Mouse (Mus musculus) gastrocnemius, adult 18-20 months (tissue): Measurements from ENCODE around the gene Glb1l. TPM values are rescaled to one million over a fixed set of nuclear protein-coding genes. Genes with fewer than 3 reads are reported as not detected.
"Not testable (repeated sequence)": the region's sequence is repeated elsewhere in the genome, so short reads cannot be mapped to it uniquely, and the experiment has no call there.

Source experiments
- DNase-seq: peaks from one replicate; pipeline ENCODE4 v3.0.0; 2021; ENCODE audit warnings: low spot score
- long read RNA-seq, 2 experiments: library from polyadenylated mRNA; stranded (forward); transcript quantifications; one replicate each; pipeline ENCODE4 v2.0.0; 2021
- total RNA-seq, 2 experiments: library from RNA; stranded (reverse); gene quantifications; 2 replicates each; pipeline ENCODE4 v1.2.3; 2021

Glb1l gene
- total RNA-seq, result 1 to 10 TPM in 1 of 2 experiments, under 1 TPM in 1; 0.88 to 1.5 TPM
- long read RNA-seq, experiment 1, result 0 reads
- long read RNA-seq, experiment 2, partial matches to known transcripts, result 0 of 1 reads
- long read RNA-seq, experiment 2, other reads (novel, unspliced or antisense), result 1 of 1 reads

DNA sequence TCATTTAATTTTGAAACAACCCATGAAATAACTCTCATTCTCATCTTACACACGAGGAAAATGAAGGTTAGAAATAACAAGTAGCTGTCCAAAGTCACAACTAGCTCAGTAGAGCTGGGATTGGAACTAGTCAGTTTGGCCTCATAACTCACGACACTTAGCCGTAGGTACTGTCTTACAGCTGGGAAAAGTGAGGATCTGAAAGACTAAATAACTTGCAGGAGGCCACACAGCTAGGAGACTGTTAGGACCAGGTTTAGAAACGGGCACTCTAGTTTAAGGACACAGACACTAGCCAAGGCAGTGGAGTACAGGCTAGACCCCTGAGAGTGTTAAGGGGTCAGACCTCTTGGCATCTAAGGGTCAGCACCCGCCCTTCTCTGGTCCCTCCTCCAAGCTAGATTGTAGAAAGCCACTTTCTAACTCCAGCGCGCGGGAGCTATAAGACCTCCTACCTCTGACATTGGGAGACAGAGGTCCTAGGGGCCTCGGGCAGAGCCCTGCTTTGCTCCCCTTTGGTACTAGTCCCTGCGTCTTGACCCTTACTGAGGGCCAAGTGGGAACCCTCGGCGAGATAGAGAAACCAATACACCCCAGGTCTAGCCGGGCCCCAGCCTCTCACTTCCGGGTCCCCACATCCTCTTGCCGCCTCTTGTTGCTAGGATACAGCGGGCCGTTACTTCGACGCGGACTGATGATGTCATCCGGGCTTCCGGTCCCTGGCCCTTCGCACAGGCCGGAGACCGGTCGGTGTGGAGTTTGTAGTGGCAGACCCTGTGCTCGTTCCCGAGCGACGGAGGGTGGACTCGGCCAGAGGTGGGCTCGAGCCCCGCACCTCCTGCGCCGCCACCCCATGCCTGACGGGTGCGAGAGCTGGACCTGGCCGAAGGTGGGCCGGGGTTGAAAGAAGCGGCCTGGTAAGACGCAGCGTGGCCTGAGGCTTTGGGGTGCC, at the start of gene Glb1l, which contains the start of gene Stk16:
TSS of gene Glb1l (minus strand) at position 678 of the 952 bp plus-strand sequence.
TSS of gene Stk16 (plus strand) at position 703 of the 952 bp plus-strand sequence.
- peak; percentile 97 for DNase-seq

- DNase-seq, result no peak
Measured at GRCm38 (mm10) chr1:75255516-75256046, 45.0 kb upstream of the Glb1l start.

DNA sequence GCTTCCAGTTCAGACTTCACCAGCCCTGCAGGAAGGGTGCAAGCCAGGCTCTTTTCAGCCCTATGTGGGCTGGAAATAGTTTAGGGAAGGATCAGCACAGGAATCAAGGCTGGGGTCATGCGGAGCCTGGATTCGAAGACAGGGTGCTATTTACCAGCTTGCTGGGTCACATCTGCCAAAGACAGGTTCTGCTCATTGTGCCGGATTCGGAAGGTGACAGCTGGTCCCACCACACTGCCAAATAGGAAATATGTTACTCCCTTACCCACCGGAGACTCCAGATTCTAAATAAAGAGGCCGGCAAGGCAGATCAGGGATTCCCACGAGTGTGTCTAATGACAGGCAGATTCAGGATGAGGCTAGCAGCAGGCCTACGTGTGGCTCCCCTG, 44.0 kb upstream of the Glb1l start:
- DNase-seq, result no peak

DNA sequence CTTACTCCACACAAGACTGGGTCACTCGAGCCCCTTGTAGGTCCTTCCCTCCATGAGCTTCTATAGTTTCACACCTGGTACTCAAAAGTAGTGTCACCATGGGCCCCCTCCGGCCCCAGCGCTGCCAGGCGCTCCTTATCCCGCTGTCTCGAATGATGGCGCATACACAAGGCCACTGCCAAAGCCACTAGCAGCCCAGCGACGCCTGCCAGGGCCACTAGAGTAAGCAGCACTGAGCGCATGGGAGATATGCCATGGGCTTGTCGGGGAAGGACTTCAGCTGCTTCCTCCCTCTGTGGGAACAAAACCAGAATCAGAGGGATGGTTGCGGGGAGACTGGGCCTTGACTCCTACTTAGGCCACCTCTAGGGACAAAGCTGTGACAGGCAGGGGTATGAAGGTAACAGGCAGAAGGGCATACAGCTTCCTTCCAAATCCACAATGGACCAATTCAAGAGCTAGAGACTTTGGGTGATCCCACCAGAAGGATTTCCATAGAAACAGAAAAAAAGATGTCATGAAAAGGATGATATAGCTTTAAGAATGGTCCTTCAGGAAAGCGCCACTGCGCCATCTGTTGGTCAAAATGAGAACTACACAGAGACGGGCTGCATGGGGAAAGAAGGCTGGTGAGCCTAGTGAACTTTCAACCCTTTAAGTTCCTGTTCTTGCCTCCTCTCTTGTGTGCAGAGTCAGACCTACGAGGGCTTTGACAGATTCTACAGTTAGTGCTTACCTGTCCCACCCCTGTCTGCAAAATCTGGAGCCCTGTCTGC, 43.4 kb upstream of the Glb1l start:
- DNase-seq, result peak; percentile 84

DNA sequence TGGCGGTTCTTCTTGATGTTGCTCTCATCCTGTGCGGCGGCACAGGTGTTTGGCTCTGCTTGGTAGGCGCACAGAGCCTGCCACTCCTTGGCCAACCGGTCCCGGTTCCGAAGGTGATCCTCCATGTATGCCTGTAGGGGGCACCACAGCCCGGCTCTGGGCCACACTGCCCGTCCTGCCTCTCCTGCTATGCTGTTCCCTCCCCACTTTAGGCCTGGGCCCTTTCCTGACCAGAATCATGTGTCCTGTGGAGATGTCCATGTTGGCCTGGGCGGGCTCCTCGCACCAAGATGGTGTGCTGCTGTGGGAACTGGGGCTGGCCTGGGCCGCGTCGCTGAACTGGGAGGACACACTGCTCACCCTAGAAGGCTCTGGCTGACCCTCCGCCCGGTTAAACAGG, 42.4 kb upstream of the Glb1l start:
- DNase-seq, result no peak

DNA sequence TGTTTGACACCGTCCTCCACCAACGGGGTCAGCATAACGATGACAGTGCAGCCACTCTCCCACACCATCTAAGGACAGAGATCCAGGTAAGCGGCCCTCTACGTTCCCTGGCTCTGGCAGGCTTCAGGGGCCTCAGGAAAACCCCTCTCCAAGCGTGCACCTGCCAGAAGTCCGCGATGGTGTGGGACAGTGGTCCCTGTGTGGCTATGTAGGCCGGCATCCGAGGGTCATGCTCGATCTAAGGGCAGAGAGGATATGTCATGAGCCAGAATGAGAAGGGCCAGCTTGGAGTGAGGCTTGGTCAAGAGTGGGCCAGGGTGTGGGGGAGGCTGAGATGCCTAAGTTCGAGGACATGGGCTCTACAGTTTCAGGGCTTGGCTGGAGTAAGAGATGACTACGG, 41.7 kb upstream of the Glb1l start:
- no peak for DNase-seq

DNA sequence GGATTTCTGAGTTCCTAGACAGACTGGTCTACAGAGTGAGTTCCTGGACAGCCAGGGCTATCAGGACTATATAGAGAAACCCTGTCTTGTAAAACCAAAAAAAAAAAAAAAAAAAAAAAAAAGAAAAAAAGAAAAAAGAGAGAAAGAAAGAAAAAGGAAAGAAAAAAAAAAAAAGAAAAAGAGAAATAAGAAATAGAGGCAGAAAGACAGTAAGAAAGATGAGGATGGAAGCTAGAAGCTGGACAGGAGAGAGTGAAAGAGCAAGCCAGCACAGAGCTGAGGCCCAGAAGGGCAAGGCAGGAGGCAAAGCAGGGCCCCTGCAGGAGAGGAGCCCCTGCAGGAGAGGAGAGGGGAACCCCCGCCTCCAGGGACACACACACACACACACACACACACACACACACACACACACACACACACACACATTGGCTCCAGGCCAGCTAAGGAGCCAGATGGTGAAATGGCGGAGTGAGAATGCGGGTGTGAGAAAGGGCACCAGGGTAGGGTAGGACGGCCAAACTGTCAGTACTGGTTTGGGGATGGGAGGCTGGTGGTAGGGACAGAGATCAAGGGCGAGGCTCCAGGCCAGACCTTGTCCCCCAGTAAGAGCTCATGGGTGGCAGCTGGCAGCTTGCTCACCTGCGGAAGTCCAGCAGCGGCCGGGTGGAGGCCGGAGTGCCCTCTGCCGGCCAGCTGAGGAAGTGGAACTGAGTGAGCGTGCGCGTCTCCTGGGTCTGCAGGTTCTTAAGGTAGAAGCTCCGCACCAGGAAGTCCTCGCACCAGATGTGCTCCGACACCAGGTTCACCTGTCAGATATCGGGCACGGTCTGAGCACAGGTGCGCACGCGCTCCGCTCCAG, 40.7 kb upstream of the Glb1l start:
- peak; percentile 74 for DNase-seq

- DNase-seq, result no peak
Measured at GRCm38 (mm10) chr1:75250498-75250897, 39.9 kb upstream of the Glb1l start.

DNA sequence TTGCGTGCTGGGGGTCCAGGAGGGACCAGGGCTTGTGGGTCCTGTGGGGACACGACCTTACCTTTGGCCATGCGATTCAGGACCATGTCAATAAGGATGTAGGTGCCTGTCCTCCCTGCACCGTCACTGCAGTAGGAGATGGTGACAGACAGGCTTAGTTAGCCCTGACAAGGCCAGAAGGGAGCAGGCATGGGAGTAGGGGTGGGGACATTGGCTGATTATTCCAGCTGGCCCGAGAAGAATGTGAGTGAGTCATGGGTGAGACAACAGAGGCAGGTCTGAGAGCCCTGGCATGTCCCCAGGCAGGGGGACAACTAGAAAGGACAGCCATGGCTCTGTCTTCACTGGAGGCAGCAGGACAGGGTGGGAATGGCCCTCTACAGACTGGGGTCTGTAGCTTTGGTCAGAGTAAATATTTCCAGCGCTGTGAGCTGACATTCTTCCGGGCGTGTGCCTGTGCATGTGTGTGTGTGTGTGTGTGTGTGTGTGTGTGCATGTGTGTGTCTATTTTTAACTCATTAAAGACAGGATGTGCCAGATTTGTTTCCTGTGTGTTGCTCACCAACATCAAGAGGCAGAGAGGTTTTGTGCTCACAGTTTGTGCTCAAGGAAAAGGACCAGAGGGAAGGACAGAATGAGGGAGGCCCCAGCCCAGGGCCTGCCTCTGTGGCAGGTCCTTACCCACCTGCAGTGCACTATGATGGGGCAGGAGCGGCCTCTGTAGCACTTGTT, 37.6 kb upstream of the Glb1l start:
- peak; percentile 56 for DNase-seq

GRCm38 (mm10) chr1:75247071-75247930, 36.7 kb upstream of the Glb1l start:
- no peak for DNase-seq

DNA sequence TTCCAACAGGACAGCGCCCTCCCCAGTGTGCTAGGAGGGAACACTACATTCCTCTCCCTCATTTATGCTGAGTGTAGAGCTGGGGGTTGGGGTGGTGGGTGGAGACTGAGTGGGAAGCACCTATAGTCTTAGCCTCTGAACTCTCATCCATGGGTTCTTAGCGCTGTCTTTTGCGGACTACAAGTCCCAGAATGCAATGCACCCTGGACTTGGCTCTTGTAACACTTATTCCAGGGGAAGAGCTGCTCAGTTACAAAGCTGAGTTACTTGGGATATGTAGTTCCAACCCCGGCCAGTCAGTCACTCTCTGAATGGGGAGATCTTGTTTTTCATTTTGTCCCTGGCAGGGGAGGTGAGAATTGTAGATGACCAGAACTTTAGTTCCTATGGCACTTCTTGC, 34.2 kb upstream of the Glb1l start:
- peak; percentile 66 for DNase-seq

- no peak for DNase-seq
Measured at GRCm38 (mm10) chr1:75244175-75244826, 33.7 kb upstream of the Glb1l start.

DNA sequence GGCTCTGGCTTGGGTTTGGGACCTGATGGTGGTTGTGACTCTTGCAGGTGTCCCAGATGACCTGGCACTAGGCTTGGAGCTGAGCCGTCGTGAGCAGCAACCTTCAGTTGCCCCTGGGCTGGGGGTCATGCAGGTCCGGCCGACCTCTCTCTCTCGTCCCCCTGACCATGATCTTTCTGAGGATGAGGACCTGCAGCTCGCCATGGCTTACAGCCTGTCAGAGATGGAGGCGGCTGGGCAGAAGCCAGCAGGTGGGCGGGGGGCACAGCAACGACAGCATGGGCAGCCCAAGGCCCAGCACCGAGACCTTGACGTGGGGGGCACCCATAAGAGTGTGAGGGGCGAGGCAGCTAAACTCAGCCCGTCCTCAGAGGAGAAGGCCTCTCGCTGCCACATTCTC, 32.8 kb upstream of the Glb1l start:
- DNase-seq, result no peak

DNA sequence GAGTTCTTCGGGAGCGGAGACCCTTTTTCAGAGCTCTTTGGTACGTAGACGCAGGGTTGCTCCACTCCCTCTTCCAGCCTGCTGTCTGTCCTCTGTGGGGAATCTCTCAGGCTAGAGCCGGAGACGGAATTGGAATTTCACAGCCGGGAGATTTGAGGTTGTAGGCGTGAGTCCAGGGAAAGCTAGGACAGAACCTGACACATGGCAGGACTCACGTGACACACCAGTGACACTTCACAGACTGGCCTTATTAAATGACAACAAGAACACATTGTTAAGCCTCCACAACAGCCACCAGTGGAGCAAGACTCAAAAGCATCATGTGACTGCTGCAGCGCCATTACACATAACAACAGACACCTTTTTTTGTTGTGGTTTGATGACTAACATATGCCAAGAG, 29.0 kb upstream of the Glb1l start:
- DNase-seq, result no peak

- peak; percentile 93 for DNase-seq
Measured at GRCm38 (mm10) chr1:75236117-75237050, 25.8 kb upstream of the Glb1l start, which contains the start of gene Dnajb2. Gene Dnajb2 (plus strand): TSS chr1:75236406.

- DNase-seq, result peak; percentile 66
Measured at GRCm38 (mm10) chr1:75234606-75235005, 24.0 kb upstream of the Glb1l start.

- DNase-seq, result not testable (repeated sequence)
Measured at GRCm38 (mm10) chr1:75232489-75232888, 21.9 kb upstream of the Glb1l start.
